Mouse (Mus musculus) testis, postnatal 14 days (tissue): ENCODE results near the gene Fscn3.

Experiments used
- DNase-seq: peaks from one replicate; pipeline ENCODE4 v3.0.0; 2021; ENCODE audit warnings: low spot score

Fscn3 gene

DNA sequence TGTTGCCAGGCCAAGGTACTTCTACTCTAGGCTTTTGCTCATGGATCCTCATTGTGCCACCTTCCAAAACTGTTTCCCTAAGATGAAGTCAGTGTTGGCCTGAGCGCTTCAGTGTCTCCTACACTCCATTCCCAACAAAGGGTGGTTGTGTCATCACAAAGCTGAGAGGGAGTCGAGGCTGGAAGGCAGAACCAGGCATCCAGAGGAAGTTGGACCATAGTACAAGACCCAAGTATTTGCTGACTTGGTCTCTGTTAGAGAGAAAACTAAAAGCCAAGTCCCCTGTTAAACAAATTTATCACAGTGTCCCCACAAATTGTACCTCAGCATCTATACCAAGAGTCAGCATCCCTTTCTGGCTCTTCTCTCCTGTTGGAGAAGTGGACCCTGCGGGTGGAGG is 701 bp downstream of the Fscn3 start, which contains the start of gene Gcc1:
TSS of gene Gcc1 (minus strand) at position 101 of the 400 bp plus-strand sequence.
- DNase-seq = no peak

GRCm38 (mm10) chr6:28429870-28430269 is 2.3 kb downstream of the Fscn3 start:
- no peak for DNase-seq

GRCm38 (mm10) chr6:28430795-28431537 is 3.4 kb downstream of the Fscn3 start:
- no peak for DNase-seq

DNA sequence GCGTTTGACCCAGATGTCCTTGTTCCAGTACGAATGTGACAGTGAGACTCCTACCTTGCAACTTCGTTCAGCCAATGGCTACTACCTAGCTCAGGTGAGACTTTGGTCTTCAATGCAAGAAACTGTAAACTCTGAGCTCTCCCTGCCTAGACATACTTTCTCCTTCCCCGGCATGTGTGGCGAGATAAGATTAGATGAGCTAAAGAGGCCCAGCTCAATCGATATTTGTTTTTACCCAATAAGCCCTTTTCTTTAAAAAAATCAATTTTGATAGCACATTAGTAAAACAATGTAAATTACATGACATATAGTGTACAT is 3.9 kb downstream of the Fscn3 start:
- no peak for DNase-seq

GRCm38 (mm10) chr6:28447937-28448336 is 20.3 kb downstream of the Fscn3 start:
- DNase-seq = no peak

GRCm38 (mm10) chr6:28449253-28449652 is 21.7 kb downstream of the Fscn3 start, which contains the start of gene Pax4:
TSS of gene Pax4 (minus strand) at chr6:28449353.
- no peak for DNase-seq

DNA sequence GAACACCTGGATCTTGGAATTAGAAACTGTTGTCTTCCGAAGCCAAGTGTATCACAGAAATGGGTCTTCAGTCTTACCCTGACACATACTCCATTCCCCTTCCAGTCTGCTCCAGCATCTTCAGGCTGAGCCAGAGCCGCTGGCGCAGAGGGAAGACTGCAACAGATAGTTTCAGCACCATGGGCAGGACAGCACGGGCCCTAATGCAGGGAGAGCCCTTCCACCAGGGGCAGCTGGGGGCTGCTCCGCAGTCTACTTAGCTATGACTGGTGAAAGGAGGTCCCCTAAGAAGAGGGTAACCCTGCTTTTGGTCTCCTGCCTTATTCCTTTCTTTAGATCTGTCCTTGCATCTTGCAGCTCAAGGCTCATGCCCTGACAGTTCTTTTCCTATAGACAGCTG is 22.9 kb downstream of the Fscn3 start:
- no peak for DNase-seq

GRCm38 (mm10) chr6:28450977-28451376 is 23.4 kb downstream of the Fscn3 start:
- no peak for DNase-seq

GRCm38 (mm10) chr6:28459221-28459668 is 31.7 kb downstream of the Fscn3 start:
- no peak for DNase-seq

DNA sequence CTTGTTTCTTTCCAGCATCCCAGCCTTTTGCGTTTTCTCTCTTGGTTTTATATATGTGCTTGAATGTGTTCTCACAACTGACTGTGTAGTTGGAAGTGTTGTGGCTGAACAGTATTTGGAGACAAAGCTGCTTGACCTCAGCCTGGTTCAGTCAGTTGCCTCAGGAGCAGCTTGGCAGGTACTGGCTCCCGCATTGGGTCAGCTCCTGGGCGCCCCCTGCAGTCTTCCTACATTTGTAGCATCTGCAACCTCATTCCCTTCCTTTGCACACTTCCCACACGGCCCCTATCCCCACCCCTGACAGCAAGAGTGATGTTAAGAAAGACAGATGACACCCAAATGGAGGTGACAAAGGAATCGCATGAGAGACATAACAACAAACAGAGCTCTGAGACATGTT is 32.9 kb downstream of the Fscn3 start:
- DNase-seq = peak; percentile 37

DNA sequence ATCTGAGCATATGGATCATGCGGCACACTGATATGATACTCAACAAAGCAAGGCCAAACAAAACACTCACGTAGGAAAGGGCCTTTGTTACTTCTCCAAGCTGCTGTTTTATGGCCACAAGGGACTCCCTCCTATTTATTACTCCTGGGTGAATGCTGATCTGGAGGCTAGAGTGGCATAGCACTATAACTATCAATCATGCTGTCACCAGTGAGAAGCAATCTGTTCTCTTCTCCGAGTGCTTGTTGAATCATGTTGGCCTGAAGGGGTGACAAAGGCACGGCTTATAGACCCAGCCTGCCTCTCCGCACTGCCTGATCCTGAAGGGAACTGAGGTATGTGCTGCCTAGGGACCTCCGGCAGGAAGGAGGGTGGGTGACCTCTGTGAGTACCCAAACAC is 37.0 kb downstream of the Fscn3 start:
- no peak for DNase-seq

DNA sequence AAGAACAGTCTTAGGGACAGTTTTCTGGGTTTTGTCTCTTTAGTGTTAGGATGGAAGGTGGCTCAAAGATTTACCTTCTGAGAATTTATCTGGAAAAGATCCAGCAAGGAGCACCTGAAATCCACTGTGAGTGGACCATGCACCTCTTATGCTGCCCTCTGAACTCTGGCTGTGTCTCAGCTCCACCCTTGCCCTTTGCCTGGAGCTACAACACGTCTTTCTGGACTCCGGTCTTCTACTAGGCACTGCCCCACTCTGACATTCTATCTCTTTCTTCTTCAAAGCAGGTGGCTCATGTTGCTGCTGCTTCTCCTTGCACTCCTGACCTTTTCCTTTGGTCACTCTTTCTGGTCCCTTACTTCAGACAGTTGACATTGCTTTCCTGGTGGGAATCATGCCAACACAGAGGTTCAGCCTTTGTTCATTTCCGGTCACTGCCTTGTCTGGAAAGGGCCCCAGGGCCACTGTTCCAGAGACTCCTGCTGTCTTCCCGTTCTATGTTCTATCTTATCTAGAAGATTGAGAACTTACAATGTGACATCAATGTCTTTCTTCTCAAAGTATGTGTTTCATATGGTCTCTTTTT is 42.5 kb downstream of the Fscn3 start:
- DNase-seq = no peak

GRCm38 (mm10) chr6:28470621-28471020 is 43.0 kb downstream of the Fscn3 start:
- no peak for DNase-seq

GRCm38 (mm10) chr6:28471284-28472035 is 43.9 kb downstream of the Fscn3 start:
- no peak for DNase-seq

DNA sequence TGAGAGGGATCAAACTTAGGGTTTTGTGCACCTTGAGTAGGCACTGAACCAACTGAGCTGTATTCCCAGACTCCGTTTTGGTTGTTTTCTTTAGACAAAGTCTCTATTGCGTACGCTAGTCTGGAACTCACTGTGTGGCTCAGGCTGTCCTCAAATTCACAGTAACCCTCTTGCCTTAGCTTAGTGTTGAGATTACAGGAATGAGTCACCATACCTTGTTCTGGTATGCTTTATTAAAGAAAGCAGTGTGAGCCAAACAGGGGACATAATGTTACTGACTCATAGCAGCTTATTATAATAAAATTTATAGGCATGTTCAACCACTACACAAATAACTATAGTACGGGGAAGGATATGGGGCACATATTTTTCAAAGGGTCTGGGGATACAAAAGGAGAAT is 46.6 kb downstream of the Fscn3 start:
- no peak for DNase-seq

DNA sequence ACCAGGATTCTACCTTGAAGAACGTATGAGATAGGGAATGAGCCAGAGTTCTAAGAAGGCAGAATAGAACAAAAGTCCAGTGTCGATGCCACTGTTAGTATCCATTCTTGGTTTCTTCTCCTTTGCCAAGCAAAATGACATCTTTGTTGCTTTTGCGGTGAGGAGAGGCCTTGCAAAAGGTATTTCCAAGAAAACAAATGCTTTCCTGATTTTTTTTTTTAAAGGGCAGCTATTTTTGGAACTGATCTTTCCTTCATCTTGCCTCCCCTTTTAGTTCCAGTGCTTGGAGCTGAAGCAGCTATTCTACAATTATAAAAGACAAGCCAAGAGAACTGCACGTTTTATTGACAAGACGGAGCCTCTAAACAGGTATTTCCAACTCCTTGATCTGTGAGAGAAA is 47.2 kb downstream of the Fscn3 start, which contains the start of gene Snd1:
TSS of gene Snd1 (plus strand) at position 301 of the 400 bp plus-strand sequence.
- DNase-seq = no peak

DNA sequence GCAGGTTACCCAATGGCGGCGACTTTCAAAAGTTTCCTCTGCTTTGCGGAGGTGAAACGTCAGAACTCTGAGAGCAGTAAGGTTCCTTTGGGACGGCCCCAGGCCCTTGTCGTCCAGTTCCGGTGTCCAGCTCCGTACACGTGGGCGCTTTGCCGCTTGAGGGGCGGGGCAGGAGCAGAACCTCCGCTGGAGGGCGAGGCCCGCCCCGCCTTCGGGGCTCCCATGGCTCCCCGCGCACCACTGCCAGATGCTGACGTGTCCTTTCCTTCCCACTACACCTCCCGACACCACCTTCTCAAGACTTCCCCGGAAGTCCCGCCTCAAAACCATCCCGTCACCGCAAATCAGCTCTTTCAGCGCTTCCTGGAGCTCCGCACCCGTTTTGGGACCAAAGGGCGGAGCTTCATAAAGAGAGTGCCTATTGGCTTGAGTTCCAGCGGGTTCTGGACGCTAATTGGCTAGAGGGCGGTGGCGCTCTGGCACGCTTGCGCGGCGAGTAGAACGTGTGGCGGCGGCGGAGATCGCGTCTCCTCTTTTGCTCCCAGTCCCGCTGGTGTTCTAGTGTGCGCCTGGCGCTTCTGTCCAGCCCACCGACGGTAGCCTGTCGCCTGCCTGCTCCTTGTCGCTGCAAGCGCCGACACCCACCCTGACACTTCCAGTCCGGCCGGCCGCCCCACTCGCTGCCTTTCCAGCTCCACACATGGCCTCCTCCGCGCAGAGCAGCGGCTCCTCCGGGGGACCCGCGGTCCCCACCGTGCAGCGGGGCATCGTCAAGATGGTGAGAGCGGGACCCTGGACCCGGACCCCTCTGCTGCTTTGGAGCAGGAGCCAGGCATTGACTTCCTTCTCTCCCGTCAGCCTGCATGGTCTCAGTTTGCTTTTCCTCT is 52.5 kb downstream of the Fscn3 start:
- peak; percentile 100 for DNase-seq

DNA sequence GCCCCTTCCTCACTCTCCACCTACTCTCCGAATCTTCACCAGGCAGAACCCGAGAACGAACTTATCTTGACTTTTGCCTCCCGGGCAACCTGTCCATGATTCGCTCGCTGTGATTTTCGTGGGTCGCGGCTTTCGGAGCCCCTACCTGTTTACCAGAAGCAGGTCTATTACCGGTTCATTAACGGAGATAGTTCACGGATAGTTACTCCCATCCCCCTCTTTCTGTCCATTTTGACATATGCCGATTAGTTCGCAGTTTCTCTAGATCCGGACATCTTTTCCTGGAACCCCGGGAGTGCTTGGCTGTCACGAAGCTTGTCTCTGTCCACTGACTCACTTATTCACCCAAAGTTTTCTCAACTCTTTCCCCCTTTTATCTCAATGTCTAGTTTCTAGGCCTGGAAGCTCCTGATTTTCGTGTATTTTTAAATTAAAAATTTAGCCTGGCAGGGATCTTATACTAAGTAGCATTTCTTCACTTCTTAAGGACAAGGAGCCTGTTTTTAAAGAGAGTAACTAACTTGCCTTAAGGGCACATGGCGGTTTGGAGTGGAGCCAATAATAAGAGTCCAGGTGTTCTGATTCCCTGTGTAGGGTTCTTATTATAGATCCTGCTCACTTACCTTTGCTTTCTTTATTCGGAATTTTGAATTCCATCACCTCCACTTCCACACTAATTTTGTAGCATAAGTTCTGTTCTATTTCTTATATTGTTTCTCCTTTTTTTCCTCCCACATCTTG is 53.3 kb downstream of the Fscn3 start:
- peak; percentile 54 for DNase-seq

GRCm38 (mm10) chr6:28482711-28483315 is 55.2 kb downstream of the Fscn3 start:
- DNase-seq = no peak

DNA sequence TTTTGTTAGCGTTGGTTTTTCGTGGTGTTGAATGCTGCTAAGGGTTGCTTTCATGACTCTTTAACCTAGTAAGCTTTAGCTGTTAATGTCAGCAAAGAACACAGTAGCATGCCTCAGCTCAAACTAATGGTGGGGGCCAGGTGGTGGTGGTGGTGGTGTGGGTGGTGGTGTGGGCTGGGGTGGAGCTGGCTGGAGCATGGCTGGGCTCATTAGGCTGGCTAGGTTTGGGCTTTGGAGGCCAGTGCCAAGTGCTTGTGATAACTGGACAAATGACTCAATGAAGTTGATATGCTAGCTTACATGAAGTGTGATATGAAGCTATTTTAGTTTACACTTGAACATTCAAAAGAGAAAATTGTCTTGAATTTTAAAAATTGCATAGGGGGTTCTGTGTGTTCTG is 58.4 kb downstream of the Fscn3 start:
- DNase-seq = no peak

GRCm38 (mm10) chr6:28486471-28486870 is 58.9 kb downstream of the Fscn3 start:
- no peak for DNase-seq
